Mouse (Mus musculus) intestine, embryonic 15.5 days (tissue): ENCODE data around the gene Mfsd9. TPM values are rescaled to one million over a fixed set of nuclear protein-coding genes. Genes with fewer than 3 reads are reported as not detected.
"Not testable (repeated sequence)": the region's sequence is repeated elsewhere in the genome, so short reads cannot be mapped to it uniquely, and the experiment has no call there.

Source experiments
- ATAC-seq: fragments of 200-750 bp; cut with Nextera tagmentation; 2 replicates; pipeline ENCODE4 v1.8.0; 2017; ENCODE audit warnings: moderate TSS enrichment, moderate library complexity
- H3K27ac ChIP-seq: fragments of 300-500 bp; sonication (generic); 2 replicates; pipeline ENCODE4 v1.5.1; 2015; ENCODE audit warnings: mild to moderate bottlenecking, inconsistent platforms
- H3K27me3 ChIP-seq: fragments of 300-500 bp; sonication (generic); replicated peaks from 2 replicates; pipeline ENCODE4 v1.6.1; 2015; ENCODE audit warnings: inconsistent platforms
- H3K36me3 ChIP-seq: fragments of 300-500 bp; sonication (generic); 2 replicates; pipeline ENCODE4 v1.6.1; 2015; ENCODE audit warnings: inconsistent platforms
- H3K4me1 ChIP-seq: fragments of 300-500 bp; sonication (generic); replicated peaks from 2 replicates; pipeline ENCODE4 v1.6.1; 2015; ENCODE audit warnings: inconsistent platforms
- H3K4me2 ChIP-seq: fragments of 300-500 bp; sonication (generic); replicated peaks from 2 replicates; pipeline ENCODE4 v1.6.1; 2015; ENCODE audit warnings: mild to moderate bottlenecking, inconsistent platforms
- H3K4me3 ChIP-seq: fragments of 300-500 bp; sonication (generic); replicated peaks from 2 replicates; pipeline ENCODE4 v1.5.1; 2015; ENCODE audit warnings: inconsistent platforms
- H3K9ac ChIP-seq: fragments of 300-500 bp; sonication (generic); 2 replicates; pipeline ENCODE4 v1.6.1; 2015; ENCODE audit warnings: inconsistent platforms
- H3K9me3 ChIP-seq: fragments of 300-500 bp; sonication (generic); 2 replicates; pipeline ENCODE4 v1.6.1; 2016; ENCODE audit warnings: inconsistent platforms
- WGBS: fragments of 180-500 bp; shearing (Covaris S2); methylation state at CpG from one replicate; pipeline ENCODE4 v1.1.7; 2015; 5-methylcytosine and 5-hydroxymethylcytosine counted together
- polyA plus RNA-seq: library from polyadenylated mRNA; unstranded; fragments of >200 nt; fragmentation: Nextera tagmentation; extraction: Ambion mirVana; gene quantifications from 2 replicates; pipeline ENCODE4 v1.2.1, GENCODE M21; 2015

Gene Mfsd9
- polyA plus RNA-seq, 1 experiment from 2014 or later = 4.7 TPM

DNA sequence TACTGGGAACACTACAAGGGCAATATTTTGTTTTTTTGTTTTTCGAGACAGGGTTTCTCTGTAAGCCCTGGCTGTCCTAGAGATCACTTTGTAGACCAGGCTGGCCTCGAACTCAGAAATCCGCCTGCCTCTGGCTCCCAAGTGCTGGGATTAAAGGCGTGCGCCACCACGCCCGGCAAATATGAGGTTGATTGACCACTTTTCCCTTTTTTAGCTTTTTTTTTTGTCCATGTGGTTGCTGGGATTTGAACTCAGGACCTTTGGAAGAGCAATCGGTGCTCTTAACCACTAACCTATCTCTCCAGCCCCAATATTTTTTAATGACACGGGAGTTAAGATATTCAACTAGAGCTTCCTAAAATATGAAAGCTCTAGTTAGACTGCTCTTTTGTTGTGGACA is 52.2 kb downstream of the Mfsd9 start:
- not testable (repeated sequence) for H3K36me3 ChIP-seq, H3K27me3 ChIP-seq, H3K9ac ChIP-seq, H3K9me3 ChIP-seq, H3K27ac ChIP-seq, H3K4me2 ChIP-seq, H3K4me1 ChIP-seq, H3K4me3 ChIP-seq, ATAC-seq
- WGBS = 95% methylated on average over 9 of the region's 9 CpGs

DNA sequence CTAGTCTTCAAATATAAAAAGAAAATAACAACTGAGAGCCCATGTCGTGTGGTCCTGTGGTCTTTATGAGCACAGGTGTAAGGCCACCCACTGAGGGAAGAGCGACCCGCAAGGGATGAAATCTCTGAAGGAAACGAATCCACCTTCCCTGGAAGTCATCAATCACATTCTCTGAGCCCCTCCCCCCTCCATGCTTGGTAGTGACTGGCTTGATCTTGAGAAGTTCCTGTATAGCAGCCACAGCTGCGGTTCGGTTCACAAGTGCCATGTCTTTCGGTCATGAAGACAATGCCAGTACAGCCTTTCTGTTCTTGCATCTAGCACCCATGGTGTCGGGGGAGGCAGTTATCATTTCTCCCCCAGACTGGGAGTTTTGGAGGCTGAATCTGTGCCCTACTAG is 52.8 kb downstream of the Mfsd9 start:
- Histone ChIP-seq H3K27me3 (no peaks in the 10 kb centered on the region), H3K4me3 (no peak overlapping the region), H3K4me1 (no peaks in the 10 kb centered on the region), H3K36me3 (no peaks in the 10 kb centered on the region), H3K27ac (no peak overlapping the region), H3K4me2 (no peak overlapping the region), H3K9me3 (no peaks in the 10 kb centered on the region), H3K9ac (no peak overlapping the region)
- 69% methylated on average over 8 of the region's 8 CpGs for WGBS
- no peak for ATAC-seq

GRCm38 (mm10) chr1:40728636-40729035 is 61.9 kb downstream of the Mfsd9 start:
- Histone ChIP-seq H3K4me2 (no peak overlapping the region), H3K27me3 (no peaks in the 10 kb centered on the region), H3K4me3 (no peak overlapping the region), H3K27ac (no peak overlapping the region), H3K4me1 (no peaks in the 10 kb centered on the region), H3K36me3 (no peaks in the 10 kb centered on the region), H3K9me3 (no peaks in the 10 kb centered on the region), H3K9ac (no peak overlapping the region)
- 91% methylated on average over 1 of the region's 1 CpGs for WGBS
- no peak for ATAC-seq

- no peaks in the 10 kb centered on the region for H3K4me1 ChIP-seq
- no peak for ATAC-seq
- H3K27ac ChIP-seq = no peak overlapping the region
- no peak overlapping the region for H3K4me3 ChIP-seq
- H3K9me3 ChIP-seq = no peaks in the 10 kb centered on the region
- no peak overlapping the region for H3K9ac ChIP-seq
- no peaks in the 10 kb centered on the region for H3K36me3 ChIP-seq
- no peaks in the 10 kb centered on the region for H3K27me3 ChIP-seq
- H3K4me2 ChIP-seq = no peak overlapping the region
- WGBS = 88% methylated on average over 7 of the region's 7 CpGs
Measured at GRCm38 (mm10) chr1:40727404-40727803, 63.1 kb downstream of the Mfsd9 start.

GRCm38 (mm10) chr1:40726051-40726450 is 64.4 kb downstream of the Mfsd9 start:
- no peak overlapping the region for H3K27ac ChIP-seq
- H3K9me3 ChIP-seq = no peaks in the 10 kb centered on the region
- no peak overlapping the region for H3K4me3 ChIP-seq
- no peaks in the 10 kb centered on the region for H3K4me1 ChIP-seq
- H3K4me2 ChIP-seq = no peak overlapping the region
- no peak overlapping the region for H3K9ac ChIP-seq
- no peak for ATAC-seq
- no peaks in the 10 kb centered on the region for H3K27me3 ChIP-seq
- H3K36me3 ChIP-seq = no peaks in the 10 kb centered on the region
- WGBS = 87% methylated on average over 10 of the region's 10 CpGs

Other genes starting within 250 kb of the Mfsd9 start
- 0.11 TPM in 1 of 2 replicates, not detected in the other for gene Slc9a4, start 210.6 kb downstream of the Mfsd9 start, polyA plus RNA-seq
- 0.44 and 0.48 TPM in 2 replicates for gene Slc9a2, start 110.1 kb downstream of the Mfsd9 start, polyA plus RNA-seq
- gene Tmem182, start 14.9 kb upstream of the Mfsd9 start, polyA plus RNA-seq = 0.11 and 0.25 TPM in 2 replicates